Mouse (Mus musculus): ENCODE results near the gene Ifit3b.
"Not testable (repeated sequence)": the region's sequence is repeated elsewhere in the genome, so short reads cannot be mapped to it uniquely, and the experiment has no call there.

Gene Ifit3b

DNA sequence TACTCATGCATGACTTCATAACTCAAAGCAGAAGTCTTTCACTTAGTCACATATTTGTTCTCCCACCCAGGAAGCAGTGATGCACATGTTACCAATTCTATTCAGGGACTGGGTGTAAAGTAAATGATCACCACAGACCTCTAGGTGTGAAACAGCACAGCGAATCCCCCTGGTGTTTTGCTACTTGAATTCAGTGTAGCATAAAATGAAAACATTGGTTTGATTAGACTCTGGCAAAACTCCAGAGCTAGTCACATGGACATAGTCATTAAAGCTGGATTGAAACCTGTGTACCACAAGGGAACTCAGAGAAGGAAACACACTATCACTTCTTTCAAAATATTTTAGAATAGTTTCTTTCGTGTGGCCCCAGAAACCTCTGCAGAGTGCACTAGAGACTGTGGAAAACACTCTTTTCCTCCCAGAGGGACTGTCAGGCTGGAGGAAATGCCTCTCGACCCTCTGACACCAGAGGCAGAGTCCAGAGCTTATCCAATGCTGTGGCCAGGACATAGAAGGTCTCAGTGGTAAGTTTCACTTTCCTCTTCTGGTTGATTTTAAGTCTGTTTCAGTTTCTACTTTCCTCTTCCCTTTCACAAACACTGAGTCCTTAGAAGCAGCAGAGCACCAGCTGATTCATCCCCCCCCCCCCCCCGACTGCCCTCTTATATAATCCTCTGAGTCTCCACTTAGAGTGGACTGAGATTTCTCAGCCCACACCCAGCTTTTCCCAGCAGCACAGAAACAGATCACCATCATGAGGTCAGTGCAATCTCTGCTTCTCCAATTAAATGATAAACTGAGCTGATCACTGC is at the start of gene Ifit3b:
Ifit3b (plus strand) TSS at position 734 of the 815 bp plus-strand sequence.
- DNase-seq: not testable (repeated sequence)

DNA sequence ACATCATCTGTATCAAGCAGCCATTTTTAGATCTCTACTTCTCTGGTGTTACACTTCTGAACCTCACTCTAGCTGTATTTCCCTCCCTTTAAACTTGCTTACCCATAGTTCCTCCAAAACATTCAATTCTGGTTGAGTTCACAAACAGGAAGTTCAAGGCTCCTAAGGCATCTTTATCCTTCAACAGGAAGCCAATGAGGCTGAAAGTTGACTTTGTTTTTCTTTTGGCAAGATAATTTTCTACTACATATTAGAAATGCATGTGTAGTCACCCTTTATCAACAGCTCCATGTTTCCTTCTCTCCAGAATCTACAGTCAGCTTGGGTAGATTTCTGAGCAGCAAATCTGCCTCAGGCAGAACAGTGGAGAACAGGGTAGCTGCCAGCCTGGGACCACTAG is 45.2 kb upstream of the Ifit3b start:
- DNase-seq: no peak

DNA sequence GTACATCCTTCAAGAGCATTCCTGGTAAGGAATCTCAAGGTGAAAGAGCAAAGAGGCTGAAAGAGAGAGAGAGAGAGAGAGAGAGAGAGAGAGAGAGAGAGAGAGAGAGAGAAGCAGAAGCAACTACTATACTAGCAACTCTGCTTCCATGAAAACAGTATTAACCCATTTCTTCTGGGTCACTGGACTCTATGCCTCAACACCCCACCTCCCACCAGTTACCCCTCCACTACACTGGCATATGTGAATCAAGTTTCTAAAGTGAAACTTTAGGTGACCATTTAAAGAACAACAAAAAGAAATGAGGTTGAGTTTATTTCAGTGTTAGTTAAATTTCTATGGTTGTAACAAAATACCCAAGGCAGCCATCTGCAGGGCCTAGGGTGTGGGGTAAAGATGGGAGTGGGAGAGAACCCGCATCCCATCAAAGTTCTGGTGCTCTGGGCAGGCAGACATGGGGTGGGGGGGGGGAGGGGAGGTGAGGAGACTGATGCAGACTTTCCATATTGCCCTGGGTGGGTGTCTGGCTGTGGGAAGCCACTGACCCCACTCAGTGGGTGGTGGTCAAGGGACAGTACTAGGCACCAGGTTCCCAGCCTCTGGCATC is 41.5 kb upstream of the Ifit3b start:
- no peak for DNase-seq

DNA sequence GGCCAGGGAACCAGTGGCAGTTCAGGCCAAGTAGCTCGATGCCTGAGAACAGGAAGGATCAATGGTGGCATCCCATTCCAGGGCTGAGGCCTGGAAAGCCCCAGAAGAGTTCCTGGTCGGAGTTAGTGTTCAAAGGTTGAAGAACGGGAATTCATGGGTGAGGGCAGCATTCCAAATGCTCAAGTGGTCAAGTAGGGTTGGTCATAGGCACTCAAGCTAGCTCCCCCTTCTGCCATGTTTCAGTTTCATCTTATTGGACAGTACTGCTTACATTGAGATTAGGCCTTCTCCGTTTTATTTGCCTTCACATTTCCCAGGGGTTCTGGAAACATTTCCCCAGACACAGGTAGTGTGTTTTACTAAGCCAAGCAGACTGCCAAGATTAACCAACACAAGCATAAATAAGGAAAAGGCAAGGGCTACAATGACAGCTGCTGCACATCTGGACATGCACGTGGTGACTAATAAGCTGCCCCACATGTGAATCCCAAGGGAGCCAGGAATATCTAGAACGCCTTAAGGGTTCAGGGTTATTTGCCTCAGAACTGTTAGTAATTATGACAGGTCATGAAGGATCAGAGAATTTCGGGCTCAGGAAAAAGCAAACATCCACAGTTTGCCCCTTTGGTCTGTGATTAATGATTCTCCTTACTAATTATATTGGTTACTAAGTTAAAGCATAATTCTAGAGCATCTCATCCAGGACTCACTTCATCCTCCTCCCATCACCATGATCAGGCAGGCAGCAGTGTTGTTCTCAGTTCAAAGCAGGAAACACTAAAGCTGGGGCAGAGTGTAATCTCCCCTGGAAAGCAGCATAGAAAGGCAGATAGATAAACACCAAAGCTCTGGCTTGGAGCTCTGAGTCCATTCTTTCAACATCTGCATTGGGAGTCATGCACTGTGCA is 38.5 kb upstream of the Ifit3b start:
- DNase-seq: no peak

DNA sequence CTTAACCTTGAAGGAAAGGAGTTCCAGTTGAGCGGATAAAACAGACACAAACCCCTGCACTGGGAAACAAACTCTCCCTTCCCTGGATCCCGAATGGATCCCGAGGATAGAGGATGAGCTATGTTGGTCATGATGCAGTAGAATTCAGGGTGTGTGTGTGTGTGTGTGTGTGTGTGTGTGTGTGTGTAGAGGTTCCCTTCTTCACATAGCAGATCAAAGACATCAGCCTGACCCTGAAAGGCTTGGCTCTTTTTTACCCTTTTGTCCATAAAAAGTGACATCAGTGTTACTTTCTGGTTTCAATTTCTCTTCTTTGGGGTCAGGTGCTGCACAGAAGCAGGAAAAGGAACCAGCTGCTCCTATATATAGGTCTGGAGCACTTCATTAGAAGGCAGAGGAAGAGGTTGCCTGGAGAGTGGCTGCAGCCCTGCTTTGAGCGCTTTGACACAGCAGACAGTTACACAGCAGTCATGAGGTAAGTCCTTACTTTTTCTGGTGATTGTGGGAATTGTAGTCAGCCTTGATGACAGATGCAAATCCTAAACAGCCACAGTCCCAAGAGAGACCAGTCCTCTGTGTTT is 37.8 kb upstream of the Ifit3b start:
- DNase-seq: no peak

DNA sequence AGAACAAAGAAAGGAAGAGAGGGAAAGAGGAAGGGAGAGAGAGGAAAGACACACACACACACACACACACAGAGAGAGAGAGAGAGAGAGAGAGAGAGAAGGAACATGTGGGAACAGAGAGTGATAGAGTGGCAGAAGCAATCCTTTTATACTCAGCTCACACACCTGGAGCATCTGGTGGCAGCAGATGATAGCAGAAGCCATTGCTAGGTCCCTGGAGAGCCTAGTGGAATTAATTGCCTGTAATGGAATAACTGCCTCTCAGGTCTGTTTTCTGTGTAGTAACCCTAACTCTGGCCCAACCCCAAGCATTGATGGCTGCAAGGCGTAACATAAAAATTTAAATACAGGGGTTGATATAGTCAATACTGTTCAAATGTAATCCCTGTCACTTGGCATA is 36.7 kb upstream of the Ifit3b start:
- DNase-seq: no peak

DNA sequence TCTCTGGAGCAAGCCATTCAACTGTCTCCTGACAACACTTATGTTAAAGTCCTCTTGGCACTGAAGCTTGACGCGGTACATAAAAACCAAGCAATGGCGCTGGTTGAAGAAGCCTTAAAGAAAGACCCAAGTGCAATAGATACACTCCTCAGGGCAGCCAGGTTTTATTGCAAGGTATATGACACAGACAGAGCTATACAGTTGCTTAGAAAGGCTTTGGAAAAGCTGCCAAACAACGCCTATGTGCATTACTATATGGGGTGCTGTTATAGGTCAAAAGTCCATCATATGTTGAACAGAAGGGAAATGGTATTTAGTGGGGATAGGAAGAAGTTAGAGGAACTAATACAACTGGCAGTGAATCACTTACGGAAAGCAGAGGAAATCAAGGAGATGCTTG is 34.1 kb upstream of the Ifit3b start:
- DNase-seq: no peak

DNA sequence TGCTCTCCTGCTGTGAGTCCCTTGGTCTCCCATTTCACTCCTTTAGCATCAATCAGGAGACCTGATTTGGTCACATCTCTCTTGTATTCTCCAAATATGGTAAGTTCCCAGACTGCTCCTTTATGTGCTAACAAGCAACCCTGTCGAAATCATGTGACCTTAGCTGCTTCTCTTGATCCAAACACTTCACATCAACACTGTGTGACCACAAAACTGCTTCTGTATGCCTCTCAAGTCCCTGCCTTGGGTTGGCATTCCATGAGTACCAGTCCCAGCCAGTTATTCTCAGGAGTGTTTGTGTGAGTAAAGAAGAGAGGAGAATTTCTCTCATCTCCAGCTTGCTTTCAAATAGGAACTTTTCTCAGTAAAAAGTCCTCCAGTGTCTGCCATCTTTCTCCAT is 30.6 kb upstream of the Ifit3b start:
- no peak for DNase-seq

DNA sequence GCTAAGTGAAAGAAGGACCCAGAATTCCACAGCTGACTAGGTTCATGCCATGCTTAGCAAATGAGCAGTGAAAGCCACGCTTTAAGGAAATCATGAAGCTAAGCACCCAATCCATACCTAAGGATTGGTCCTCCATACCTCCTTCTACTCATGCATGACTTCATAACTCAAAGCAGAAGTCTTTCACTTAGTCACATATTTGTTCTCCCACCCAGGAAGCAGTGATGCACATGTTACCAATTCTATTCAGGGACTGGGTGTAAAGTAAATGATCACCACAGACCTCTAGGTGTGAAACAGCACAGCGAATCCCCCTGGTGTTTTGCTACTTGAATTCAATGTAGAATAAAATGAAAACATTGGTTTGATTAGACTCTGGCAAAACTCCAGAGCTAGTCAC is 25.1 kb upstream of the Ifit3b start:
- not testable (repeated sequence) for DNase-seq

DNA sequence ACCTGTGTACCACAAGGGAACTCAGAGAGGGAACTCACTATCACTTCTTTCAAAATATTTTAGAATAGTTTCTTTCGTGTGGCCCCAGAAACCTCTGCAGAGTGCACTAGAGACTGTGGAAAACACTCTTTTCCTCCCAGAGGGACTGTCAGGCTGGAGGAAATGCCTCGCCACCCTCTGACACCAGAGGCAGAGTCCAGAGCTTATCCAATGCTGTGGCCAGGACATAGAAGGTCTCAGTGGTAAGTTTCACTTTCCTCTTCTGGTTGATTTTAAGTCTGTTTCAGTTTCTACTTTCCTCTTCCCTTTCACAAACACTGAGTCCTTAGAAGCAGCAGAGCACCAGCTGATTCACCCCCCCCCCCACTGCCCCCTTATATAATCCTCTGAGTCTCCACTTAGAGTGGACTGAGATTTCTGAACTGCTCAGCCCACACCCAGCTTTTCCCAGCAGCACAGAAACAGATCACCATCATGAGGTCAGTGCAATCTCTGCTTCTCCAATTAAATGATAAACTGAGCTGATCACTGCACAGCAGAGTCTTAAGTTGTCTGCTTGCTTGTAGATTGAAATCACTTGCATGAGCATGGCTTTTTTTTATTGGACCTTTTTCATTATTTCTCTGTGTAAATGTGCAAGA is 24.5 kb upstream of the Ifit3b start, which contains the start of gene Ifit3:
Ifit3 (plus strand) TSS at position 406 of the 641 bp plus-strand sequence.
- not testable (repeated sequence) for DNase-seq

DNA sequence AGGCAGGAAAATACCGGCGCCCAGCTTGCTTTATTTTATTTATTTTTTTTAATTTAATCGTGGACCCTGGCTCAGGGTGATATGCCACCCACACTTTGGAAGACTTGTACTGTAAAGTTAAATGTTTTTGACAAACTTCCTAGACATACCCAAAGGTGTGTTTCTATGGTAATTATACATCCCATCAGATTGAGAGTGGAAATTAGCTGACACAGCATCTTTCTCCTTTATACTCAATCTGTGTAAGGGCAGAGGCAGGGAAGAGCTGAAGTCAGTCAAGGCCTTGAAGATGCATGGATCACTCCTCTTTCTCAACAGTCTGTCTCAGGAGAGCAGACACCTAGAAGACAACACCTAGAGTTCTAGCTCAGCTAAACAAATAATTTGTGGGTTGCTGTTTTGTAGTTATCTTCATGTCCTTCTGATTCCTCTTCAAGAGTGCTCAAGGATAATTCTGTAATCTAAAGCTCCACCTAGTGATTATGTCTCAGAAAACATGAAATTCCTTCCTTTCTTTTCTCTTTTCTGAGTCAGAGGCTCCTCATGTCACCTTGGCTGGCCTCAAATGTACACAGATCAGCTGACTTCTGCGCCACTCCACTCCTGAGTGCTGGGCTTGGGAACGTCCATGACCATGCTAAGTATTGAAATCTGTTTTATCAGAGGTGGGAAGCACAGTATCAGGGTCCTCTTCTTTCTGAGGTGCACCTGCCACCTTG is 21.9 kb upstream of the Ifit3b start:
- DNase-seq: not testable (repeated sequence)

DNA sequence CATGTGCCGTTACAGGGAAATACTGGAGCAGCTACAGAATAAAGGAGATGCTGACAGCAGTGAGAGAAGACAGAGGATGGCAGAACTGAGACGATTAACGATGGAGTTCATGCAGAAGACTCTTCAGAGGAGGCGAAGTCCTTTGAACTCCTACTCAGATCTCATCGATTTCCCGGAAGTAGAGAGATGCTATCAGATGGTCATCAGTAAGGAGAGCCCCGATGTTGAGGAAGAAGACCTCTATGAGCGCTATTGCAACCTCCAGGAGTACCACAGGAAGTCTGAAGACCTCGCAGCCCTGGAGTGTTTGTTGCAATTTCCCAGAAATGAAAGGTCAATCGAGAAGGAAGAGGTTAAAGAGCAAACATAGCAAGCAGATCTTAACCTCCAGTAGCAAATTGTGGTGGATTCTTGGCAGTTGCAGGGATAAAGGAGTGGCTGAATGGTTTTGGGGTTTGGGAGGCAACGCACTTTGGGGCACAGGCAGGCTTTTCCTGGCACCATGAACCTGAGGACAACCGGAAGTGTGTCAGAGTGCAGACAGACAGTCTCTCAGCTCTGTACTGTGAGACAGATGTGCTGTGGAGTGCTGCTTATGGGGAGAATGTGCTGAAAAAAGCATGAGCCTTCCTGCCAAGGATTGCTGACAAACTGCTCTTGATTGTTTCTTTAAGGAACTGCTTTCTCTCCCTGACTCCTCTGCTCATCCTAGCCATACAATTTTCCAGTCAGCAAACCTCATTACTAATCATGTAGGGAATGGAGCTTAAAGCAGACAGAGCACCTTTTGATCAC is 19.7 kb upstream of the Ifit3b start:
- DNase-seq: not testable (repeated sequence)

DNA sequence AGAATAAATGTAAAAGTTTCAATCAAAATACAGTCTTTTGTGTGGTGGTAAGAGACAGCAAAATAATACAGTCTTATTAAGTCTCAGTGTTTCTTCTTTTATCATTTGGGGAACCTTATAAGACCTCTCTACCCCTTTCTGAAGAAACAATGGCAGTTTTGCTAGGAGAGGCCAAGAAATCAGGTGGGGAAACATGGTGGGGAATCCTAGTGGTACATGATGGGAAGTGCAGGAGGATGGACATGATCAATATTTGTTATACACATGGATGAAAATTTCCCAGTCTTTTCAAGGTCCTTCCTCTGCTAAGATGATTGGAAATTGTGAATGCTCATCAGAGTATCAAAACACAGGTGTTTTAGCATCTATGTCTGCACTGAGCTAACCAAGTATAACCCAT is 18.8 kb upstream of the Ifit3b start:
- DNase-seq: no peak

DNA sequence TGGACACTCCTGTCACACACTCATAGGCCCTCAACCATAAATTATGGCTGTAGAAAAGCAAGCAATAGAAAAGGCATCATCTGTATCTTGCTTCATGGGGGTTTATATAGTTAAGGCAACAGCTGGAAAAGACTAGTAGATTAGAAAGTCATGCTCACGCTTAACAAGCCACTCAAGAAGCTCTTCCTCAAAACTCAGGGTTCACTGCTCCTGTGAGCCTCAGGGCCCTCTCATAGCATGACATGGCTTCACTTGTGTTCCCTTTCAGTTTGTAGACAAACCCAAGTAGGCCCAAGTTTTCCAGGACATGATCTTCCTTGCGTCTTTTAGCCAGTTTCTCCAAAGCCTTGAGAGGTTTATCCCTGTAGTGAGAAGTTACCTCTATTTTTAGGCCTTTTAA is 14.3 kb upstream of the Ifit3b start:
- no peak for DNase-seq

DNA sequence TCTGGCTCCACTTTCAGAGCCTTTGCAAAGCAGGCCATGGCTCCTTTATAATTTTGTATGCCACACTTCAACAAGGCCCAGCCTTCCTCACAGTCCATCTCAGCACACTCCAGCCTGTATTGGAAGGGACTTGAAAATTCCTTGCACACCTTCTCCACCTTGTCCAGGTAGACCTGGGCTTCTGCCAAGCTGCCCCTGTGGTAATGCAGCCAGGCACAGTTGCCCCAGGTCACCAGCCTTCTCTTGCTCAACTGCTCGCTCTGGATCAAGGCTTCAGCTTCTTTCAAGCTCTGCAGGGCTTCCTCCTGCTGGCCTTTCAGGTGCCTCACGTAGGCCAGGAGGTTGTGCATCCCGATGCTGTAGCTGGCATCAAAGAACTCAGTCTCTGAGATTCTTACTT is 13.2 kb upstream of the Ifit3b start:
- not testable (repeated sequence) for DNase-seq

DNA sequence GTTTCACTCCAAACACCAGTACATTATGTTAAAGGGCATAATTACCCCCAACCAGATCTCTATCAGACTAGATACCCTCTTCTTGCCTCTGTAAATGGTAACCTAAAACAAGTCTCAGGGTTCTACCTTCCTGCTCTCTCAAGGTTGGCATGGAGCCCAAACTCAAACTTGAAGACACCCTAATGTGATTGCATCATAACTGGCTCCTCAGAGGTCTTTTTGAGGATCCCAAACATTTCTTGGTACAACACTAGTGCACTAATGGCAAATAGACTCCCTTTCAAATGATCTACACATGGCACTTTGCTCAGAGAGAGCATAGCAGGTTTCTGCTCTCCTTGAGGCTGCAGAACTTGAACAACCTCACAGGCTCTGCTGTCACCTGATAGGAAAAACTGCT is 11.0 kb upstream of the Ifit3b start:
- DNase-seq: no peak

DNA sequence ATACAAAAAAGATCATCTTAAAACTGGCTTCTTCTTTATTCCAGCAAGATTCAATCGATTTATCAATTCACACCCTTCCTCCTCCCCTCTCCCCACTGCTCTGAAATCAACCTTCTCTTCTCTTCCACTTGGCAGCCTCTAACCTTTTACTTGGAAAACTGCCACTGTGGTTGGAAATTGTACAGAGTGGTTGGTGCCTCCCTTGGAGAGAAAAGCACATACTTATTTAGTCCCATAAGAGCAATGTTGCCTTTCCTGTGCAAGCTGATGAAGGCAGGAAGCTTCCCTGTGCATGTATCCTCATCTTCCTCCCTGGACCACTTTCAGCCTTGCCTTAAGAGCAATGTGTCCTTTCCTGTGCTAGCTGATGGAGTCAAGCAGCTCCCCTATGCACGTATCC is 9.4 kb upstream of the Ifit3b start:
- DNase-seq: no peak

DNA sequence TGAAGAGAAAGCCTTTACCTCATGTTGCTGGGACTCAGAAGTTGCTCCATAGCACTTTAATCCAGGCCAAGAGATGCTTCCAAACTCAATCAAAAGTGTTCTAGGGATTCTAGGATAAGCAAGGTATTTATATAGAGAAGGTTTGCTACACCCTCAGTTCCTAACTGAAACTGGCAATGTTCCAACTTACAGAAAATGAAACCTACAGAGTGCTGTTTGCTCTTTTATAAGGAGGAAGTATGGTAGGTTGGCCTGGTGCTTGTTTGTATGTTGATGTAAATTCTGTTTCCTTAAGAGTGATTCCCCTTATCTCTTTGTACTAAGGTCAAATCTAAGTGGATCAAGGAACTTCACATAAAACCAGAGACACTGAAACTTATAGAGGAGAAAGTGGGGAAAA is 8.5 kb upstream of the Ifit3b start:
- DNase-seq: not testable (repeated sequence)

DNA sequence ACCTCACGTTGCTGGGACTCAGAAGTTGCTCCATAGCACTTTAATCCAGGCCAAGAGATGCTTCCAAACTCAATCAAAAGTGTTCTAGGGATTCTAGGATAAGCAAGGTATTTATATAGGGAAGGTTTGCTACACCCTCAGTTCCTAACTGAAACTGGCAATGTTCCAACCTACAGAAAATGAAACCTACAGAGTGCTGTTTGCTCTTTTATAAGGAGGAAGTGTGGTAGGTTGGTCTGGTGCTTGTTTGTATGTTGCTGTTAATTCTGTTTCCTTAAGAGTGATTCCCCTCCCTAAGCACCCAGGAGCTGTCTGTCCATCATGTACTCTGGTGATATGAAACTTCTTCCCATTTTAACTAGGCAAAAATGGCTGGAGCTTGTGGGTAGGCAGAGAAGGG is 5.9 kb upstream of the Ifit3b start, which contains the start of gene Ifit1bl1:
Ifit1bl1 (minus strand) TSS at position 69 of the 400 bp plus-strand sequence.
- not testable (repeated sequence) for DNase-seq

DNA sequence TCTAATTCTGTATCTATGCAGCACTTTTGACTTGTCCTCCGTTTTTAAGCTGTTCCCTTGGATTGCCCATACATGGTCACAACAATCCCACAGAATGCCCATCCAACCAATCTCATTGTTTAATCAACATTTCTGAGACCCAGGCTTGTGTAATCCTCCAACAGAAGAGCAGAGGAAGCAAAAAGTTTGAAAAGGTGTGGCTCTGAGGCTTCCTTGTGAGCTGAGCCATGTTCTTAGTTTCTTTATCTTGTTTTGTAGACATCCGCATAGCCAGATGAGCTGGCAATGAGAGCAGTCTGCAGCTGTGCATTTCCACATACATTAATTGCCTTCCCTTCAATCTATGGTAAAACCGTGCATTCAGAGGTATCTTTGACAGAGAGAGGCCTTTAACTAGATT is 2.3 kb upstream of the Ifit3b start:
- DNase-seq: no peak

DNA sequence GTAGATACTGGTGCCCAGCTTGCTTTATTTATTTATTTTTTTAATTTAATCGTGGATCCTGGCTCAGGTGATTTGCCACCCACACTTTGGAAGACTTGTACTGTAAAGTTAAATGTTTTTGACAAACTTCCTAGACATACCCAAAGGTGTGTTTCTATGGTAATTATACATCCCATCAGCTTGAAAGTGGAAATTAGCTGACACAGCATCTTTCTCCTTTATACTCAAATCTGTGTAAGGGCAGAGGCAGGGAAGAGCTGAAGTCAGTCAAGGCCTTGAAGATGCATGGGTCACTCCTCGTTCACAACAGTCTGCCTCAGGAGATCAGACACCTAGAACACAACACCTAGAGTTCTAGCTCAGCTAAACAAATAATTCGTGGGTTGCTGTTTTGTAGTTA is 2.3 kb downstream of the Ifit3b start:
- DNase-seq: not testable (repeated sequence)
